Mouse (Mus musculus): ENCODE measurements at regions not wholly inside any gene's neighbourhood (a gene's known extent, or its start where the extent isn't known, plus 50 kb on each side); places are given as distances from the start of the nearest gene placed in this dataset.

DNA sequence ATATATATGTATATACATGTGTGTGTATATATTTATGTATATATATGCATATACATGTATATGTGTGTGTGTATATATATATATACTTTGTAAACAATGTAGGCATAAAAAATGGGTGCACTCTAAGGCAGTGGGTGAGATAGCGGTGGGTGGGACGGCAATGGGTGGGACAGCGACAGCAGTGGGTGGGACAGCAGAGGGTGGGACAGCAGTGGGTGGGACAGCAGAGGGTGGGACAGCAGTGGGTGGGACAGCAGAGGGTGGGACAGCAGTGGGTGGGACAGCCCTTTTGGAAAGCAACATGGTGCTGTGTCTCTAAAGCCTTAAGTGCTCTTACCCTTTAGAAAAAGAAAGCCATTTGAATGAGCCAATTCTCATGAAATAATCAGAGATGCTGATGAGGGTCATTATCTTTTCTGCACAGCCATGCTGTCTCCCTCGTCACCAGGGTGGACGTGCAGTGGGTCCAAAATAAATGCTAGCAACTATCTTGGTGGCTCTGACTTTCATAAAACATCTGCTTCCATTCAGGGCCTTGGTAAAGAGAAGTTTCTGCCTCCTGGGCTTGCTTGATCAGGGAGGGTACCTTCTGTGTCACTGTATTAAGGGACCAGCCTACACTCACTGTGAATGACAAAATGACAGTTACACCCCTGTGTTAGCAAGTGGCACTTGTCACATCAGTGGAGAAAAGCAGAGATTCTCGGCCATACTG lies 119.3 kb upstream of the Slc44a1 start:
- DNase-seq (ENCODE audit: low read depth, low spot score): no peak

DNA sequence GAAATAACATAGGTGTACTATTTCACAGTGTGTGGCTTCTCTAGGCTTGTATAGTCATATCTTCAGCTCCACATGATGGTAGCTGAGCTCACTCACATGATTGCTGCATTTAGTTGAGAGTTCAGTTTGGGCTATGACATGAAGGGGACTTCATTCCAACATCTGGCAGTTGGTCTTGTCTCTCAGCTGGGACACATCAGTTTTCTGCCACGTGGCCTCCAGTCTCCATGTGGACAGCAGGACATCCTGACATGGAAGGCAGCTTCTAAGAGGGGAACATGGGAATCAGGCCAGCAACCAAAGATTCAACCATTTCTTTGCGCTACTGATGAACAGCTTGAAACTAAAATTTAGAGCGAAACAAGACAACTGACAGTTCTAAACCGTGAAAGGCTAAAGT lies 121.2 kb upstream of the Slc44a1 start:
- no peak for DNase-seq (ENCODE audit: low read depth, low spot score)

DNA sequence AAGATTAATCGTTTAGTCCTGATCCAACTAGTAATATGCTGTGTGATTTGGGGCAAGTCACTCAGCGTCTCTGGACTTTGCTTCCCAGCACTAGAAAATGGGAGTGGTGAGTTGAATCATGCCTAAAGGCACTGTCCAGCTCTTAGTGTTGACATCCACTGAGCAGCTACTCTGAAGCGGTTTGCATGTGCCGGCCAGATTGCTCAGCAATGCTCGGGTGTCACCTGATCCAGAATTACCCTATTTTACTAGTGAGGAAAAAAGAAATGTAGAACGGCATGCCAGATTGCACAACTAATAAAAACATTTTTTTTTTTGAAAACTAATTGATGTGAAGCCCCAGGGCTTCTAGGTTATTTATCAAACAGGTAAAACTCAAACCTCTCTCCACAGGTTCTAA lies 122.0 kb upstream of the Slc44a1 start:
- DNase-seq (ENCODE audit: low read depth, low spot score): no peak

DNA sequence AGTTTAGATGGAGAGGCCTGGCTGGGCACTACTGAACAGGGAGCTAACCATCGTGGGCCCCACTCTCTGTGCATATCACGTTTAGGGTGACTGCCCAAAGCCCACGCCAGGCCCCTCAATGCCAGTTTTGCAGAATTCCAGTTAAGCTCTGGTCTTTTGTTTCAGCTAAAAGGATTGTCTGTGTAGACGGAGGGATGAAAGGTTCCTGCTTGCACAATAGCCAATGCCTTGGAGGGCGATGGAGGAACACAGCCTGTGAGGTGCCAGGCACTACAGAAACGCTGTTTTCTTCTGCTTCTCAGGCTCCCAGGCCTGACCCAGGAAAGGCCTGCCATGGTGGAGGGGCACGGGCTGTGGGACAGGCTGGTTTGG lies 122.8 kb upstream of the Slc44a1 start:
- DNase-seq (ENCODE audit: low read depth, low spot score): no peak

DNA sequence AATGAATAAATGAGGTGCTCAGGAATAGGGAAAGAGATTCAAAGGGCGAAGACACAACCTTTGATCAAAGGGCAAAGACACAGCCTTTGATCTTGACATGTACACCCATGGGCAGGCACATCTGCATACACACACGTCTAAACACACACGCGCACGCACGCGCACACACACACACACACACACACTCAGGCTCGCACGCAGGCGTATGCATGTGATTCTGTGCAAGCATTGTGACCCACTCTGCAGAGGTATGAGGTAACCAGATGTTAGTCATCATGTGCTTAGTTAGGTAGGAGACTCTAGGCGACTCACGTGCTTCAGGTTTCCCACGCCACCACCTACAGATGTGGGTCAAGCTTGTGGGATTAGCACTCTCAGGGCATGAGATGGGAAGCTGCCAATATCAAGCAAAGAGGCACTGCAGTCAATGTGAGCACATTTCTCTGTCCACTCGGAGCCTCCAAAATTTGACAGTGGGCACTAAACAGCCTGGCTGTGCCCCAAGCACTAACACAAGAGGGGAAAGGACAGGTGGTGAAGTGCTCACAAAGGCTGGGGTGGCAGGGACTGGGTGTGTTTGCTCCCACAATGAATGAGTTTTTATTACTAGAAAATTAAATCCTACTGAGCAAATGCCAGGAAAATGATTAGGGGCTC lies 123.3 kb upstream of the Slc44a1 start:
- no peak for DNase-seq (ENCODE audit: low read depth, low spot score)

DNA sequence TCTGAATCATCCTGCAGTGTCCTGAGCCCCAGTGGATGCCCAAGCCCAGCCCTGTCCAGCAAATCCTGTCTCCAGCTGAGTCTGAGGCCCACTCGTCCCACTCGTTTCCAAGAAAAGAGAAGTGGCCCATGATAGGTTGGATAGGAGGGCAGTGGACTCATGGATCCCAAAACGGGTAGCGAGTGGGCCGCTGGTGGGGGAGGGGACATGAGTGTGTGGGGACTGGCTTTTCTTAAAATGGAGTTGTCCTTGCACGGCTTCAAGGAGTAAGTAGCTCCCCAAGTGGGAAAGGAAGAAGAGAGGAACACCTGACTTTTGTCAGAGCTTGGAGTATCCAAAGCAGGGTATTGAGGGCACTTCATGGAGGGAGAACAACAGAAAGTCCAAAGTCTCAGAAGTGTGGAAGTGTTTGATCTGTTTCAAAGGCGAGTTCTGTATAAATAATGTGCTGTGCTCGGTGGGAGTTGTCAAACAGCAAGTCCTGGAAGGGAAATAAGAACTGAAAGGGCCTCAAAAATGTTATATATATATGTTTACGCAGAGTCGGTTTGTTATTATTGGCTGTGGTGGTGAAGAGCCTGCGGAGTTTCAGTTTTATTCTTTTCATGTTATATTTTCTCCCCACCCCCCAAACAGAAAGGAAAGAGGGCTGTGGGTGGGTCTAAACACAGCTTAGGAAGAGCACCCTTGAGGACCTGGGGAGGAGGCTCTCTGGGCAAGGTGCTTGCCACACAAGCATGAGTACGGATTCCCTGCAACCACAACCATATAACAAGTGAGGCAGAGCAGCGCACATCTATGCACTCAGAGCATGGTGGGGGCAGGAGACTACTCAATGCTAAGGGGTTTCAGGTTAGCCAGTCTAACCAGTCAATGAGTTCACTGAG lies 124.1 kb upstream of the Slc44a1 start:
- no peak for DNase-seq (ENCODE audit: low read depth, low spot score)

DNA sequence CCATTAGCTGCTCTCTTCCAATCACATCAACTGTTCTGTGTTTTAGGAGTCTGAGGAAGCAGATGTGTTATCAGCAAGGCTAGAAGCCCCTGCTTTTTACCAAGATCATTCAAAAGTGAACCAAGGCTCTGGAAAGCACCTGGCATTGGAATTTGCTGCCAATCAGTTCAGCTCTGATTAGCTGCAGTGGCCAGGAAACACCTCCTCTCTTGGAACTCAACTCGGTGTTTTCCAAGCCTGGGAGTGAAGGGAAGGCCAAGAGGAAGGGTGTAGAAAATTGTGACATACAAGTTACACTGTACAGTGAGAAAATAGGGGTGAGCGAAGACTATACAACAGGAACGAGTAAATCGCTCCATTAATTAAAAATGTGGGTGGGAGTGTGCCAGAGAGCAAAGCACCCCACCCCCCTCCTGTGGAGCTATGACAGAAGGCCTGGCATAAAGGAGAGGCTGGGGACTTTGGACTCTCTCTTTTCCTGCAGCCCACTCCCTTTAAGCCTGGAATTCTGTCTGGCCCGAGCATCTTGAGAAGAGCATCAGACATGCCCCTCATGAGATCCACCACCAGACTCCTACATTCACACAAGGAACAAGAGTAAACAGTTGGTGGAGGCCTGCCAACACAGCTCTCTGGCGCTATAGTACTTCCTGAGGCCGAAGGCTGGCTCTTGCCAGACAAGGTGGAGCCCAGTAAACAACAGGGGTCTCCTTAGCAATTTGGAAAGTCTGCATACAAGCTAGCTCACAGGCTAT lies 124.9 kb upstream of the Slc44a1 start:
- no peak for DNase-seq (ENCODE audit: low read depth, low spot score)

DNA sequence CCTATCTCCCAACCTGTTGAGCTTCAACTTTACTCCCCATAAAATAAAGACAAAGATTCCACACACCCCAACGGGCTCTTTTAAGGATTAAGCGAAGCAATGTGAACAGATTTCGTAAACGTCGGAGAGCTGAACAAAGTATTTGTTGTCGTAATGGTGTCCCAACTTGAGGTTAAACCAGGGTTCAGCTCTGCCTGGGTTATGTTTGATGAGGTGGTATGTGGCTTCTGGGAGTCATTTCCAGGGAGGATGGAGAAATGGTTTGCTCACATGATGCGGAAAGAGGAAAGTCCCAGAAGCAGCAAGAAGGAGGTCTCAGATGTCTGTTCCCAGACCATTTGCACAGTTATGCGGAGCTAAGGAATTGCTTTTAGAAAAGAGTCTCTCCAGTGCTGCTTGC lies 126.1 kb upstream of the Slc44a1 start:
- DNase-seq (ENCODE audit: low read depth, low spot score): no peak

DNA sequence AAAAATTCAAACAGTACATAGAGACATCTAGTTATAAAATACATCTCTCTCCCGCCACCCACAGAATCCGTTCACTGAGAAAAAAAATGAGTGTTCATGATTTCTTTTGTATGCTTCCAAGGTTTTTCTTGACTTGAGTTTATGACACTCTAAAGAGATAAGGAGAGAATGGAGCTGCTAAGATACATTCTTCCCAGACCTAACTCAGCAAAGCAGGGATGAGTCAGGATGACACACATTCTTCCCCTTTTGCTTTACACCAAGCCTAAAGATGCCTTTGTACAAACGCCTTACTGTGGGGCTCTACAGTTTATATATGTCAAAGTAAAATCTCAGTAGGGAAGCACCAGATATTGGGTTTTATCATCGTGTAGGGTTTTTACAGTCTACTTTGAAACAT lies 133.1 kb upstream of the Slc44a1 start:
- DNase-seq (ENCODE audit: low read depth, low spot score): no peak

DNA sequence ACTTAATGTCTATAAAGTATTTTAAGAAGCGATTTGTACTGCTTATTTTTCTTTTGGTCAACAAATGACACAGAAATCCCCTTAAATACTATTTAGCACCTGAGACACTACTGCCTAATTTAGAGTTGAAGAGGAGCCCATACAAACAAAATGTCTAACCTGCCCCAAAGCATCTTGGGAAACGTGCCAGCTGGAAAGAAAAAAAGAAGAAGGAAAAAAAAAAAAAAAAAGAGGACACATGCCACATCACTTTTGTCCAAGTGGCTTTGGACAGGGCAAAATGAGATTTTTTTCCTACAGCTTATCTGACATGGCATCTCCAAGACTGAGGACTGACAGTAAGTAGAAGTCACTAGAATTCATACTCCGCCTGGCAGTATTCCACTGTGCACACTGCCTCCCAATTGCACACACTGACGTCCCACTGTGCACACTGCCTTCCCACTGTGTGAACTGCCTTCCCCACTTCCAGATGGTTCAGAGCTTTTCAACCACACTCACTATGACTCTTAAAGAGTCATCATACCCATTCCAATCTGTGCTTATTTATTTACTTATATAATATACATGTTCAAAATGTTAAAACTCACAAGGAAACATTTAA lies 135.3 kb upstream of the Slc44a1 start:
- no peak for DNase-seq (ENCODE audit: low read depth, low spot score)

DNA sequence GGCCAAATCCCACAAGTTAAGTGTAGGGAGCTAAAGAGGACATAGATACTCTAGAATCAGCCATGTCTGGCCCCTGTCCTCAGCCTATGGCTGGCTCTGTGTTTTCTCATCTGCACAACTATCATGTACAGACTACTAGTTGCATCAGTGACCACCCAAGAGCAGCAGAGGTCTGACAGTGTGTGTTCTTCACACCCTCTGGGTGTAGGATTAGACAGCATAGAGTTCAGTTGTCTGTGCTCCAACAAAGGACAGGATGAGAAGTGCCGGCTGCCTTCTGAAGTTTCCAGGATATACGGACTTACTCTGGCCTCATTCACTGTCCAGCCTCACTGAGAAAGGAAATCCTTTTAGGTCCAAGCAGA lies 135.9 kb upstream of the Slc44a1 start:
- no peak for DNase-seq (ENCODE audit: low read depth, low spot score)

DNA sequence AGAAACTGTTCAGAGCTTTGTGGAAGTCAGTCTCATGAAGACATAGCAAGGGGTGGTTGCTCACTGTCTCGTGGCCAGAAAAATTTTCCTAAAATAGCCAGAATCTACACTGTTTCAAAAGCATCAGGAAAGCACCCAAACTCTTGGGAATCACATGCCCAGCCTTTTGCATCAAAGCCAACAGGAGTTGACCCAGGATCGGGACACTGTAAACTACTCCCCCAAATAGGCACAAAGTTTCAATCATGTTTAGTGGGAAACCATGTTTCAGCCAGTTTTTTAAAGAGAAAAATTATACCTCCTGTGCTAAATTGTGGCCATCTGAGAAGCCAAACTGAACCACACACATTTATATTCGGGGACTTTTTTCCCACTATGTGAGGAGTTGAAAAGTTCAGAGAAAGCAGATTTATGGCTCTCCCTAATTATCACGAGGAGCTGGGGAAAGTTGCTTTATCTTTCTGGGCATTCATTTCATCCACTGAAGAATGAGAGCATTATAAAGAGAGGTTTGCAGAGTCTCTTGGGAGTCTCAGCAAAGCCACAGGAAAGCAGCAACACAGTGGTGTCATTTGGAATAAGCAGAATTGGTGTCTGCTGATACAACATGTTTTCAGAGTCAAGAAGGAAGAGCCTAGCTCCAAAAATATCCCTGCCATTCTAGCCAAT lies 136.5 kb upstream of the Slc44a1 start:
- DNase-seq (ENCODE audit: low read depth, low spot score): no peak

DNA sequence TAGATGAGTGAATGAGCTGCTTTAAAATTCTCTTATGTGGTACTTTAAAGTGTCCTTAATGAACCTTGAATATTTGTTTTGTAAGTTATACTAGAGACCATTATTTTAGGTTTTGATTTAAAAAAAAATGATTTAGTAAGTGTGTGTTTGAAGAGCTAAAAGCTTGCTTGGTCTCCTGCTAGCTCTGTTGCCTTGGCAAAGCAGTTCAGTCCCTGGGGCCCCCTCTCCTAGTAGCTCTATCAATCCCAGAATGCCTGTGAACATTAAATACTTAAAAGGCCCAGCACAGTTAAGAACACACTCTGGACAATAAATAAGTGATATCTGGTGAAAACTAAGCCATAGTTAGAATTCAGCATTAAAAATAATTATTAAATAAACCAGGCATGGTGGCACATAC lies 138.3 kb upstream of the Abca1 start:
- no peak for DNase-seq (ENCODE audit: low read depth, low spot score)

DNA sequence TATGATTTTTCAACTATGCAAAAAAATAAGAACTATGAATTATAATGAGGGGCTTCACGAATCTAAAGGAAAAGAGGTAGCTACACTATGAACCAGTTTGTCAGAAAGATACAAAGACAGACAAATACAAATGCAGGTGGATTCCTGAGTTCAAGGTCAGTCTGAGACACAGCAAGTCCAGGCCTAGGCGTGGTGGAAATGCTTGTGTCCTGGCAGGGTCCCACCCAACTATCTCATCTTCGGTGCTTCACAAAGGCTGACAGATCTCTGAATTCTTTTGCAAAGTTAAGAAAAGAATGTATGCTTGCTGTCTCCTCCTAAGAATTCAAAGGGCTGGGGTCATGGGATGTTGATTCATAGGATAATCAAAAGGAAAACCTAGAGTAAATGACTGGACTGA lies 132.9 kb upstream of the Abca1 start:
- DNase-seq (ENCODE audit: low read depth, low spot score): no peak

DNA sequence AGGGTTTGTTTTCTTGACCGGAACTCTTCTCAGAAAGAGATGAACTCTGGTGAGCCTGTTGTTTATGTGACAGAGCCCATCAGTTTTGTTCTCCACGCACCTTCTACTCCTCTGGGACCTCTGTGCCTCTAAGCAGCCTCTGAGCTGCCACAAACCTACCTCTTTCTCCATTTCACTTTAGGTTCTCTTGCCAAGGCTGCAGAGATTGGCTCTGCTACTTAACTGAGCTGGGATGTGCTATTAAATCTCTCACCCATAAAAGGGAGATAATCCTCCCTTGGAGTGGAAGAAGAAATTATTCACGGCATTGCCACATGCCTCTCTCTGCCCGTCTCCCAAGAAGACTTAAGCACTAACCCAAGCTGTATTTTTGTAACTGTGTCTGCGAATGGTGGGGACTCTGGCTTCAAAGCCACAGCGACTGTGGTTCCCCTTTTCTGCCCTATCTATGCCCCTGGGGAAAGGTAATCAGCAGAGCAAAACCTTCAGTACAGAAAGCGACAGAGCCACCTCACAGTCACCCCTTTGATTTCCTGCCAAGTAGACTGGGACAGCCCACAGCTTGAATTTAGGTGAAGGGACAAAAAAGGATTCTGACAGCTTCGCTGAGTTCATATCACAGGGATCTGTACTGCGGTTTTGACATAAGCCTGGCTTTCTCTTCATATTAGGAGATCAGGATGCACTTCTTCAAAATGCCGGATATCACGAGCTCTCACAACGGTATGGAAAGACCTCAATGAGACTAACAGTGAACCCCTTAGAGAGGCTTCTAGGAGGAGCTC lies 118.2 kb upstream of the Abca1 start:
- DNase-seq (ENCODE audit: low read depth, low spot score): no peak

DNA sequence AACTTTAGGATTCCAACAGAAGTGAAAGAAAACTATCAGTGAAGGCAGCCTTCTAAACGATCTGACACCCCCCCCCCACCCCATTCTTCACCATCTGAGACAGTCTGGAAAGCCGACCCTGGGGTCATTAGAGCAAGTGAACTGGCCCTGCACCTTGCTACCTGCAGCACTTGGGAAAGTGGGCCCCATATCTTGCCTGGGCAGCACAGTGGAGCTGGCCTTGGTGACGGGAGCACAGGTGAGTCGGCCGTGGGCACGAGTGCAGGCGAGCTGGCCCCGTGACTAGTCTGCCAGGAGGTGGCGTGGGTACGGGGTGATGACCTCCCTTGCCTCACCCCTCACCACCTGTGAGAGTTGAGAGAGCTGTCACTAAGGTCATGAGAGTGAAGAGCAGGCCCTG lies 110.7 kb upstream of the Abca1 start:
- no peak for DNase-seq (ENCODE audit: low read depth, low spot score)

DNA sequence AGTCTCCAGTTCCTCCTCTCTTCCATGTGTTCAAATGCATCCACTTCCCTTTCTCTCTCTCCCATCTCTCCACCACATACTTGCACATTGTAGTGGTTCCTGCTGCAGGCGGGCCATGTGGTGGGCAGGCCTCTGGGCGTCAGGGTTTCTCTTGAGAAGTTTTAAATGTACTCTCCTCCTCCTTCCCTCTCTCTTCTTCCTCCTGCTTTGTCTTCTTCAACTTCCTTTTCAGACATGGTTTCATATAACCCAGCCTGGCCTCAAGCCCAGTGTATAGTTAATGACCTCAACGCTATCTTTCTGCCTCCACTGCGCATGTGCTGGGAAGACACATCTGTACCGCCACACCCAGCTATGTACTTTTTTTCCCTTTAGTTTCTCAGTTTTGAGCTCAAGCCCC lies 110.3 kb upstream of the Abca1 start:
- no peak for DNase-seq (ENCODE audit: low read depth, low spot score)

DNA sequence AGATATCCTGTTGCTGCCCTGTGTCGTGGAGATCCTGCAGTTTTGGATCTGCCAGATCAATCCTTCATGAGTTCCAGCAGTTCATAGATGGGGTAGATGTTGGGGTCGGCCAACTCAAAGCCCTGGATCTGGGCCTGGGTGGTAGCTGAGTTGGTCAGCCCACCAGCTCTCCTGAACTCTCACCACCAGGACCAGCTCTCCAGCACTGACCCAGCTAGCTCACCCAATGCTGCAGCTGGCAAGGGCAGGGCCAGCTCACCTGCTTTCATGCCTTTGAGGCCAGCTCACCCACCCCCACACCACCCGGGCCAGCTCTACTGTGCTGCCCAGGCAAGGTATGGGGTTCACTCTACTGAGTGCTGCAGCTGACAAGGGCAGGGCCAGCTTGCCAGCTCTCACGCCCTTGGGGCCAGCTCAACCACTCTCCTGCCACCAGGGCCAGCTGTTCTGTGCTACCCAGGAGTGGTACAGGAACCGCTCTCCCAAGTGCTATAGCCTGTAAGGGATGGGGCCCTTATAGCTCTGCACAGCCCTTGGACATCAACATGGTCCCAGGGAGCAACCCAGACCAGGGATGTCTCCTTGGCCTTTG lies 109.7 kb upstream of the Abca1 start:
- DNase-seq (ENCODE audit: low read depth, low spot score): no peak

DNA sequence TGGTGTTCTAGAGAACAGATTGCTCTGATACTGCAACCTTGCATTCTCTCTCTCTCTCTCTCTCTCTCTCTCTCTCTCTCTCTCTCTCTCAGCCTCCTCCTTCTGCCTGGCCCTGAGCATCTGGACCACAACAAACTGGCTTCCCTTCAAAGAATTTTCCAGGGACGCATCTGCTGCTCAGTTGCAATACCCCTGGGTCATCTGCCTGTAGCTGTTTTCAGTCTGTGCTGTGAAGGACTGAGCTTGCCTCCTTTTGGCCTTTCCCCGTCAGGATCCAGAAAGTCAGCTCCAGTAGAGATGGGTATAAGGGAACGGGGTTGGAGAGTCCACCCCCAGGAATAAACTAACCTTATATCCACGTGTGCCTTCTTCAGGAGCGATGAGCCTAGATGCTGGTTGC lies 105.2 kb upstream of the Abca1 start:
- DNase-seq (ENCODE audit: low read depth, low spot score): no peak

DNA sequence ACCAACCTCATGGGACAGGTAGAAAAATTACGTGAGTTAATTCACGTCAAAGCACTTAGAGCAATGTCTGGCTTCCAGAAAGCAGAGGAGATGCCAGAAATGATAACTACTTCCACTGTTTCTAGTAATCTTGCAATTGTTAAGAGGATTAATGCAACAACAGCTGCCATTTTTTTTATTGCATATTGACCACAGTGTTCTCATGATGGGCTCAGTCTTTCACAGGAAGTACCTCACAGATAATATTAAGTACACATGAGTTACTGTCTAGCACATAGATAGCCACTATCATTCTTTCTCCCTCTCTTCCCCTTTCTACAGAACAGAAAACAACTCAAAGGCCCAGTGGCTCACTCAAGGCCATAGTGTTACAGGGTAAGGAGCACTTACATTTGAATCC lies 104.8 kb upstream of the Abca1 start:
- DNase-seq (ENCODE audit: low read depth, low spot score): no peak

Data from WW6 (cell line).